ENCODE assay signal across 11 mouse cellular contexts in the genomic region with DNA sequence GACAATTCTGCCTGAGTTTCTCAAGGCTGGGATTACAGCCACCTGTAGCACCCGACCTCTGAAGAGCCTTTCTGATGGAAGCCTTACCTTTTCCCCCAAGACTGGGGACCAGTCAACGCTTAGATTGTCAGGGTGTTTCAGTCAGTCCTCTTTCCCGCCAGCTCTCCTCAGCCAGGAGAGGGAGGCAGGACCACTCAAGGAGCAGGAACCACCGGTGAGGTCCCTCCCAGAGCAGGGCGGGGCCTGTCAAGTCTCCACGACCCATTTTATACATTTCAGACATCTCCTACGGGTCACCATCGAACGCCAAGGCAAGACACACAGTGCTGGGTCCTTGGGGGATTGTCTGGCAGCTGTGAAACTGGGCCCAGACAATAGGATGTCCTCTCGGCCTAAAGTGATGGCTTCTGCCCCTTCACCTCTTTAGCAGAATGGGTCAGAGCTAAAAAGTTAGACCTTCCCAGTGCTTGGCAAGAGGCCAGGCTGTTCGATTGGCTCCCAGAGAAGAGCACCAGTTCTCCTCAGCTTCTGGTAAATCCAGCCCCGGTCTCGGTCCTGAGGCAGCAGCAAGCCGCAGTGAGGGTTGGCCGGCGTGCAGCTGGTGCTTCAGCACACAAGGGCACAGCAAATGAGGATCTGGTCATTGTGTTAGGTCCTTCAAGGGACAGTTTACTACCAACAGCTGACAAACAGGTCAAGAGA. TPM values are rescaled to one million over a fixed set of nuclear protein-coding genes. Genes with fewer than 3 reads are reported as not detected.
DNase-seq lines count a peak whose midpoint lies in the region; ATAC-seq and TF ChIP-seq lines count a peak whose summit lies in the region.
"Had no signal": no experiment of that assay in that cellular context is flagged by ENCODE, and none has a peak within 500 bp of the region (broad histone marks: within the 10 kb centered on the region; RNA-seq: fewer than 3 reads in every experiment).

No protein-coding gene starts in this region.

- TF ChIP-seq POLR2A in bone marrow, adult 2 months (IDR thresholded peaks at IDR 0.05; ENCODE audit: borderline replicate concordance, control insufficient read depth, low read depth, low read length), result peak; percentile 68; the same call in 1 of the 2 replicates

- ATAC-seq in midbrain, postnatal 0 days (ENCODE audit: low FRiP score), result no peak
- no peak for ATAC-seq in intestine, embryonic 16.5 days
- ATAC-seq: forebrain, embryonic 13.5 days had no signal

- no peak for TF ChIP-seq CTCF in midbrain, postnatal 0 days (IDR thresholded peaks at IDR 0.05)
- TF ChIP-seq CTCF in bone marrow, adult 2 months (IDR thresholded peaks at IDR 0.05; ENCODE audit: control insufficient read depth, insufficient read depth, low read length), result no peak

- DNase-seq in midbrain, embryonic 10.5 days (ENCODE audit: low spot score), result no peak
- DNase-seq in midbrain, postnatal 0 days (ENCODE audit: low spot score), result no peak
- peak; percentile 40 to 46 for DNase-seq in heart, postnatal 14 days
- peak; percentile 43 for DNase-seq in spleen, adult 12 weeks (ENCODE audit: low spot score)
- DNase-seq in layer of hippocampus, adult 11-12 months (ENCODE audit: low spot score), result no peak
- DNase-seq: cerebellum, adult 9-10 months; midbrain, embryonic 14.5 days had no signal

- no peak overlapping the region for H3K9ac ChIP-seq in midbrain, postnatal 0 days (replicated peaks; ENCODE audit: low read length, poor library complexity, severe bottlenecking)
- no peak overlapping the region for H3K9ac ChIP-seq in intestine, embryonic 16.5 days (ENCODE audit: low read depth, low read length)
- H3K9ac ChIP-seq: forebrain, embryonic 13.5 days had no signal

- no peak overlapping the region for H3K4me2 ChIP-seq in midbrain, postnatal 0 days (ENCODE audit: low read depth, low read length, poor library complexity, severe bottlenecking)
- H3K4me2 ChIP-seq in intestine, embryonic 16.5 days (ENCODE audit: low read depth, low read length), result no peak overlapping the region
- H3K4me2 ChIP-seq: forebrain, embryonic 13.5 days had no signal

- H3K36me3 ChIP-seq in midbrain, embryonic 10.5 days, result peaks cover 35% of the 10 kb centered on the region
- H3K36me3 ChIP-seq in midbrain, postnatal 0 days (ENCODE audit: insufficient read depth, low read length), result 0 out of 2 replicates have a peak, but pooled peaks cover 3% of the 10 kb centered on the region
- H3K36me3 ChIP-seq in intestine, embryonic 16.5 days (ENCODE audit: control insufficient read depth, insufficient read depth, low read length), result peaks cover 18% of the 10 kb centered on the region; the same call in 1 of the 2 replicates

- WGBS in midbrain, embryonic 10.5 days, result 77% methylated on average over 16 of the region's 16 CpGs
- 75% methylated on average over 16 of the region's 16 CpGs for WGBS in midbrain, postnatal 0 days
- WGBS in bone marrow, adult 2 months, result 64% methylated on average over 16 of the region's 16 CpGs
- 65% methylated on average over 16 of the region's 16 CpGs for WGBS in intestine, embryonic 16.5 days

- H3K27me3 ChIP-seq in midbrain, embryonic 10.5 days (ENCODE audit: low read depth, poor library complexity, severe bottlenecking), result no peaks in the 10 kb centered on the region
- no peaks in the 10 kb centered on the region for H3K27me3 ChIP-seq in midbrain, postnatal 0 days (ENCODE audit: insufficient read depth, low read length)
- no peaks in the 10 kb centered on the region for H3K27me3 ChIP-seq in intestine, embryonic 16.5 days (replicated peaks; ENCODE audit: control insufficient read depth, insufficient read depth, low read length)
- H3K27me3 ChIP-seq: forebrain, embryonic 13.5 days had no signal

- 0 out of 2 replicates have a peak overlapping the region, but pooled peaks have one; percentile 14 for H3K27ac ChIP-seq in midbrain, embryonic 10.5 days (replicated peaks)
- no peak overlapping the region for H3K27ac ChIP-seq in midbrain, postnatal 0 days (ENCODE audit: low read depth, low read length)
- peak overlapping the region; percentile 35 for H3K27ac ChIP-seq in bone marrow, adult 2 months (ENCODE audit: control insufficient read depth, insufficient read depth, low read depth, low read length, poor library complexity)
- no peak overlapping the region for H3K27ac ChIP-seq in intestine, embryonic 16.5 days (ENCODE audit: low read length)
- H3K27ac ChIP-seq: forebrain, embryonic 13.5 days had no signal

- intact Hi-C loops in heart, postnatal 14 days (cut with DNase I), result no loop called here

- no peak overlapping the region for H3K4me3 ChIP-seq in midbrain, embryonic 10.5 days
- no peak overlapping the region for H3K4me3 ChIP-seq in midbrain, postnatal 0 days (ENCODE audit: low read depth, low read length)
- H3K4me3 ChIP-seq in bone marrow, adult 2 months (replicated peaks; ENCODE audit: control insufficient read depth, low read depth, low read length), result no peak overlapping the region
- H3K4me3 ChIP-seq in intestine, embryonic 16.5 days (ENCODE audit: low read length), result no peak overlapping the region
- H3K4me3 ChIP-seq: forebrain, embryonic 13.5 days had no signal

- H3K4me1 ChIP-seq in midbrain, embryonic 10.5 days, result peaks cover 24% of the 10 kb centered on the region
- H3K4me1 ChIP-seq in midbrain, postnatal 0 days (ENCODE audit: insufficient read depth, low read length), result peaks cover 6% of the 10 kb centered on the region; the same call in 1 of the 2 replicates
- H3K4me1 ChIP-seq in bone marrow, adult 2 months (ENCODE audit: control insufficient read depth, insufficient read depth, low read length), result peaks cover 8% of the 10 kb centered on the region
- H3K4me1 ChIP-seq in intestine, embryonic 16.5 days (ENCODE audit: control insufficient read depth, insufficient read depth, low read length), result peaks cover 20% of the 10 kb centered on the region

- no peaks in the 10 kb centered on the region for H3K9me3 ChIP-seq in midbrain, embryonic 10.5 days (replicated peaks)
- no peaks in the 10 kb centered on the region for H3K9me3 ChIP-seq in midbrain, postnatal 0 days (ENCODE audit: low read length)
- no peaks in the 10 kb centered on the region for H3K9me3 ChIP-seq in intestine, embryonic 16.5 days (ENCODE audit: control insufficient read depth, low read length)
- H3K9me3 ChIP-seq: forebrain, embryonic 13.5 days had no signal

RNA-seq across cellular contexts. Expression of a gene that starts 7.3 kb away (rescaled TPM):
- 81.4 and 93.1 TPM in 2 replicates for polyA plus RNA-seq in midbrain, embryonic 10.5 days (2016; fragmentation: Nextera tagmentation; extraction: Ambion mirVana)
- 93.0 and 118 TPM in 2 replicates for total RNA-seq in midbrain, postnatal 0 days (2014; rRNA removed)
- 99.5 and 99.9 TPM in 2 replicates for polyA plus RNA-seq in midbrain, postnatal 0 days (2015; fragmentation: Nextera tagmentation; extraction: Ambion mirVana)
- polyA plus RNA-seq in bone marrow, adult 2 months (2011; ENCODE audit: insufficient read depth, insufficient read length, low replicate concordance, missing spikeins), result 557 and 572 TPM in 2 replicates
- total RNA-seq in heart, postnatal 14 days (2021), result 100 to 1,000 TPM; 781 to 850 TPM
- polyA plus RNA-seq in intestine, embryonic 16.5 days (2015; fragmentation: Nextera tagmentation; extraction: Ambion mirVana), result 368 and 382 TPM in 2 replicates

RNA-seq across cellular contexts. Expression of a gene that starts 14.3 kb away (rescaled TPM):
- 0.42 and 0.81 TPM in 2 replicates for polyA plus RNA-seq in midbrain, embryonic 10.5 days (2016; fragmentation: Nextera tagmentation; extraction: Ambion mirVana)
- total RNA-seq in midbrain, postnatal 0 days (2014; rRNA removed), result 4.1 and 4.3 TPM in 2 replicates
- 2.9 and 3.2 TPM in 2 replicates for polyA plus RNA-seq in midbrain, postnatal 0 days (2015; fragmentation: Nextera tagmentation; extraction: Ambion mirVana)
- 3.4 and 4.5 TPM in 2 replicates for polyA plus RNA-seq in bone marrow, adult 2 months (2011; ENCODE audit: insufficient read depth, insufficient read length, low replicate concordance, missing spikeins)
- not detected for total RNA-seq in heart, postnatal 14 days (2021)
- polyA plus RNA-seq in intestine, embryonic 16.5 days (2015; fragmentation: Nextera tagmentation; extraction: Ambion mirVana), result 0.48 and 0.50 TPM in 2 replicates

RNA-seq across cellular contexts. Expression of a gene that starts 27.6 kb away (rescaled TPM):
- not detected in 2 replicates for polyA plus RNA-seq in midbrain, embryonic 10.5 days (2016; fragmentation: Nextera tagmentation; extraction: Ambion mirVana)
- not detected in 2 replicates for total RNA-seq in midbrain, postnatal 0 days (2014; rRNA removed)
- polyA plus RNA-seq in midbrain, postnatal 0 days (2015; fragmentation: Nextera tagmentation; extraction: Ambion mirVana), result 0.06 and 0.16 TPM in 2 replicates
- polyA plus RNA-seq in bone marrow, adult 2 months (2011; ENCODE audit: insufficient read depth, insufficient read length, low replicate concordance, missing spikeins), result 0.77 TPM in 1 of 2 replicates, not detected in the other
- total RNA-seq in heart, postnatal 14 days (2021), result 10 to 100 TPM; 50.0 to 74.5 TPM
- polyA plus RNA-seq in intestine, embryonic 16.5 days (2015; fragmentation: Nextera tagmentation; extraction: Ambion mirVana), result not detected in 2 replicates
- total RNA-seq: hematopoietic stem cell, adult 5-6 weeks had no signal
- polyA plus RNA-seq: forebrain, embryonic 13.5 days; midbrain, embryonic 14.5 days had no signal

RNA-seq across cellular contexts. Expression of a gene that starts 36.4 kb away (rescaled TPM):
- 22.0 and 22.8 TPM in 2 replicates for polyA plus RNA-seq in midbrain, embryonic 10.5 days (2016; fragmentation: Nextera tagmentation; extraction: Ambion mirVana)
- 3.9 and 7.5 TPM in 2 replicates for total RNA-seq in midbrain, postnatal 0 days (2014; rRNA removed)
- polyA plus RNA-seq in midbrain, postnatal 0 days (2015; fragmentation: Nextera tagmentation; extraction: Ambion mirVana), result 5.7 and 6.5 TPM in 2 replicates
- polyA plus RNA-seq in bone marrow, adult 2 months (2011; ENCODE audit: insufficient read depth, insufficient read length, low replicate concordance, missing spikeins), result 3.5 and 7.4 TPM in 2 replicates
- total RNA-seq in heart, postnatal 14 days (2021), result 10 to 100 TPM; 13.0 to 13.3 TPM
- polyA plus RNA-seq in intestine, embryonic 16.5 days (2015; fragmentation: Nextera tagmentation; extraction: Ambion mirVana), result 59.2 and 59.3 TPM in 2 replicates

Comparison
In these comparisons a context has a peak if more than half of its experiments do, and no peak if none do; other contexts are left out.
1. H3K27ac ChIP-seq: peak in midbrain, embryonic 10.5 days (single experiment) and bone marrow, adult 2 months (single experiment); none in midbrain, postnatal 0 days (single experiment) and intestine, embryonic 16.5 days (single experiment).
2. DNase-seq: peak in heart, postnatal 14 days (2 of 2) and spleen, adult 12 weeks (single experiment); none in midbrain, embryonic 10.5 days (single experiment), midbrain, postnatal 0 days (single experiment) and layer of hippocampus, adult 11-12 months (single experiment).